Mouse (Mus musculus): ENCODE data around the gene Nod1.
"Not testable (repeated sequence)": the region's sequence is repeated elsewhere in the genome, so short reads cannot be mapped to it uniquely, and the experiment has no call there.

The Nod1 gene

GRCm38 (mm10) chr6:54979426-54979825 lies 7.0 kb upstream of the Nod1 start:
- no peak for DNase-seq (ENCODE audit: low spot score)

DNA sequence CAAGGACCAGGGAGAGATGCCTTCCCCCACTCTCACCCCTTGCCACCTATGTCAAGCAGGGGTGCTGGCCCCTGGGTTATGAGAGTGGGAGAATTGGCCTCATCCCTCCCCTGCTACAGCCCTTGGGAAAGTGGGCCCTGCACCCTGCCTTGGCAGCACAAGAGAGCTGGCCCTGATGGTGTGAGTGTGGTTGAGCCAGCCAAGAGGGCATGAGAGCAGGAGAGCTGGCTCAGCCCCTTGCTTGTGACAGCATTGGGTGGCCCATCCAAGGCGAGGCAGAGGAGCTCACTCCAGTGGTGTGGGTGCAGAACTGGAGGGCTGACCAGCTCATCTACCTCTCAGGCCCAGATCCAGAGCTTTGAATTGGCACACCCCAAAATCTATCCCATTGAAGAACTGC lies 3.2 kb upstream of the Nod1 start:
- DNase-seq (ENCODE audit: low spot score) = no peak

DNA sequence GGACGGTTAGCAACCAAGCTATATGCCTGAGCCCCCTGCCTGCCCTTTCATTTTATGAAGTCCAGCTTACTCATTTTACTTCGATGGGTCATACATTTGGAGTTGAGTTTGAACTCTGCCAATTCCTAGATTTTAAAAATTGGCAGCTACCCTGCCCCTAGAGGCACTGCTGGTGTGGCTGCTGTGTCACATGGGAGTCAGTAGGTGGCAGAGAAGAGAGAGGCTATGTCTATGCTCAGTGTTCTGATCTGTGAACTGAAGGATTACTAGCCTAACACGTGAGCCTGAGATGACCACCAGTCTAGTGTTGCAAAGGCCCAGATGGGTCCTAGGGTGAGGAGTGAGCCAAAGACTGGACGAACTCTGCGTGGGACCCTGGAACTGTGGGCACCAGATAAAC lies 2.1 kb upstream of the Nod1 start:
- DNase-seq (ENCODE audit: low spot score) = no peak

- DNase-seq (ENCODE audit: low spot score) = no peak
Observed at GRCm38 (mm10) chr6:54972929-54973211, 458 bp upstream of the Nod1 start.

DNA sequence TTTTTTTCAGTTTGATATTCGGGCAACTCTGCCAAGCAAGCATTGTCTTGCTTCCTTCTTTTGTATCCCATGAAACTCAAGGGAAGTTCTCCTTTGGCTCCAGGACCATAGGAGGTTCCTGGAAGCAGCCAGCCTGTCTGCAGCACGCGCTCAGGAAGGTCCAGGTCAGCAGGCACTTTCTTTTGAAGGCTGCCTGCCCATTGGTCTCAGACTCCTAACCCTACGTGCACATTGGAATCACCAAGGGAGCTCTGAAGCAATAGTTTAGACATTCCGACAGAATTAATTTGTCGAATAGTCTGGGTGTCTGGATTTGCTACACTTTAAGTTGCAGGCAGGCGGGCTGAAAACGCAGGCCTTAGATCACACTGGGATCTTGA lies 691 bp downstream of the Nod1 start:
- no peak for DNase-seq (ENCODE audit: low spot score)

- no peak for DNase-seq (ENCODE audit: low spot score)
Observed at GRCm38 (mm10) chr6:54970506-54970905, 1.9 kb downstream of the Nod1 start.

DNA sequence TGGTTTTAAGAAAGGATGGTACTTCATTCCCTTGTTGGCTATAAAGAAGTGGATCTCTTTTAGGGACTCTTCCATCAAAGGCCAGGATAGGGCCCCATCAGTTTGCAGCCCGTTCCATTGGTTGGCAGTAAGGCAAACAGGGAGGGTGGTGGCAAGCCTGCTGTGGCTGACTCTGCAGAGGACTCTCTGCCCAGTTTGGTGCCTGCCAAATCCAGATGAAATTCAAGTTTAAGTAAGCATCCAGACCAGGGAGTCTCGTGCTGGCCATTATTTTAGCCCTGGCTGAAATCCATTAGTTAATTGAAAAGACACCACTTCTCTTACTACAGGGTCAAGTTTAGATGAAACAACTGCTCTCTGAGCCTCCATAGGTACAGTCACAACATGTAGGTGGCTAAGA lies 2.6 kb downstream of the Nod1 start:
- no peak for DNase-seq (ENCODE audit: low spot score)

- no peak for DNase-seq (ENCODE audit: low spot score)
Observed at GRCm38 (mm10) chr6:54967591-54967990, 4.8 kb downstream of the Nod1 start.

DNA sequence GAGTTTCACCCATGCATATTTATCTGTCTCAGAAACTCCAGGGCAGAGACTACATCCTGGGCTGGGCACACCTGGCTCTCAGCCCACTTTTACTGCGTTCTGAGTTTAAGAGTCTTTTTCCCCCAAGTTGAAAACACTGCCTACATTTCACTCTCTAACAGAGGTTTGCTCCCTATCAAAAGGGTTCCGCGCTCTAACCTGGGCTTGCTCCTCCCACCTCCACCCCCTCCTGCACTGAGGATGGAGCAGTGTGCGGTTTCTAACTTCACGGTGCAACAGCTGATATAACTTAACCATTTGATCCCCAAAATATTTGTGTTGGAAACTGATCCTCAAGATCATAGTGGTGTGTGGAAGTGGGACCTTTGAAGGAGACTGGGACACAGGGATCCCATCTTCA lies 7.2 kb downstream of the Nod1 start:
- no peak for DNase-seq (ENCODE audit: low spot score)

GRCm38 (mm10) chr6:54964755-54965154 lies 7.7 kb downstream of the Nod1 start:
- DNase-seq (ENCODE audit: low spot score) = no peak

GRCm38 (mm10) chr6:54963599-54963998 lies 8.8 kb downstream of the Nod1 start:
- no peak for DNase-seq (ENCODE audit: low spot score)

DNA sequence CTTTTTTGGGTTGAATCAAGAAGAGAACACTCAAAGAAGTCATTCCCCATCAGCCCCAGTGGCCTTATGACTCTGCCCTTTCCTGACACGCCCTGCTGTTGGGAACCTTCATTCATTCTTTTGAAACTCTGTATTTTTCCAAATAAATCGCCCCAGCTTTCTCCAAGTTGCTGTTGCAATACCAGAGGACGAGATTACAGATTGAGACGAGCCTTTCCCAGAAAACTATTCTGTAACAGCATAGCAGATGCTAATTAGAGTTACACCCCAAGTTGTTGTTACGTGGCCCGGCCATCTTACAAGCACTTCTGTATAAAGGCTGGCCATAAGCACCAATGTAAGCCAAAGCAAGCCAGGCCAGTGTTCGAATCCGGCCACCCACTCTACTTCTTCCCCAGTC lies 14.8 kb downstream of the Nod1 start:
- no peak for DNase-seq (ENCODE audit: low spot score)

DNA sequence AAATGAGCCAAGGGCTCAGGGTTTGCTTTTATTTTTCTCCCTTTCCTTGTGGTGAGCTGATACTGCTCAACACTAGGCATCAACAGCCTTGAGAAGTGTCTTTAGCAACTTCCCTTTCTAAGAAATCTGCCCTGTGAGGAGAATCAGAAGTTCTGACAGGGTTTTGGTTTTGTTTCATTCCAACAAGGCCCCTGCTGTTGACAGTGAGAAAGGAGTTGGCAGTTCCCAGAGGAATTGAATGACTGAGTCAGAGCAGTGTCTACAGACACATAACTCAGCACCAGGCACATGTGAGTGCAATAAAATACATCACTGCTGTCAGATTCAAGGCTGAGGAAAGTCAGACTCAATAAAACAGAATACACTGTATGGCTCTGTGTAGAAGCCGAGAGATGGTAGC lies 16.0 kb downstream of the Nod1 start:
- DNase-seq (ENCODE audit: low spot score) = no peak

- no peak for DNase-seq (ENCODE audit: low spot score)
Observed at GRCm38 (mm10) chr6:54955949-54956348, 16.5 kb downstream of the Nod1 start.

DNA sequence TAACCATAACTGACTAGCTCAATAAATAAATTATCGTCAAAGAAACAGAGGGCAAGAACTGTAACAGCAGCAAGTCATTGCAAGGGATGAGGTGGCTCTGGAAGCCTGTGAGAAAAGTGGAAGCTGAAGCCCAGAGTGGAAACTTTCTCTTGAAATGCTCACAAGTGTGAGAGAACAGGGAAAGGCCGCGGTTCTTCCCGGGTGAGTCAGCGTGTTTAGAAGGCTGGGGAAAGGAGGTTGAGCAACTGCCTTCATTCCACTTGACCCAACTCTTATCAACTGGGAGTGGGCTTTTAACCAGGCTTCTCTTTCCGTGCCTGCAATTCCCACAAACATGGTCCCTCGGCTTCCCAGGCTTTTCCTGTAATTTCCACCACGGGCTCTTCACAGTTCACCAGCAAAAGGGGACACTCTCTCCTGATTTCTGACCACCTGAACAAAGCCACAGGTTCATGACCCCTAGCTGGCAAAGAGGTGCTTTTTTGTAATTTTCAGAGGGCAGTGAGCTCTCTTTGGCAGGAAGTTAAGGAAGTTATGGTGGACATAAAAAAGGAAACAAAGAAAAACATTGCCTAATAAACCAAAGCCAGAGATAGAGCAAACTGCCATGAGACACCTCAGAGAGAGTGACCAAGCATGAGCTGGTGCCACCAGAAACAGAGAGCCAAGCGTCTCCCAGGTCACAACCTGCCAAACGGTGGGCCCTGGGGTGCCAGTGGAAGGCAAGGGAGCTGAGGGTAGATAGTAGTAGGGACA lies 17.6 kb downstream of the Nod1 start:
- peak; percentile 36 for DNase-seq (ENCODE audit: low spot score)

GRCm38 (mm10) chr6:54953399-54953798 lies 19.0 kb downstream of the Nod1 start:
- not testable (repeated sequence) for DNase-seq (ENCODE audit: low spot score)

DNA sequence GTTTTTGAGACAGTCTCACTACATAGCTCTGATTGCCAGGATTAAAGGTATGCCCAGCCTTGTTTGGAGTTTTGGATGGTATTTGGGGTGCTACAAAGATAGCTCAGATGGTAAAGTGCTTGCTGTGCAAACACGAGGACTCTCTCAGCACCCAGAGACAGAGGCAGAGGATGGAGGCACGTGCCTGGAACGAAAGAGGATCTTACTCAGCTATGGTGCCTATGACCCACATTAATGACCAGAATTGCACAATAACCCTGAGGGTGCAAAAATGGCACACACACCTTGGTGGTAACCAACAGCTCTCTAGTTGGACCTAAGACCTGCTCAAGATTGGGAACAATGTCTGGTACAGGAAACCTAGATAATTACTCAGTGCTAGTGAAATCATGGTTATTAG lies 19.9 kb downstream of the Nod1 start:
- no peak for DNase-seq (ENCODE audit: low spot score)

GRCm38 (mm10) chr6:54948682-54949081 lies 23.7 kb downstream of the Nod1 start:
- DNase-seq (ENCODE audit: low spot score) = no peak

DNA sequence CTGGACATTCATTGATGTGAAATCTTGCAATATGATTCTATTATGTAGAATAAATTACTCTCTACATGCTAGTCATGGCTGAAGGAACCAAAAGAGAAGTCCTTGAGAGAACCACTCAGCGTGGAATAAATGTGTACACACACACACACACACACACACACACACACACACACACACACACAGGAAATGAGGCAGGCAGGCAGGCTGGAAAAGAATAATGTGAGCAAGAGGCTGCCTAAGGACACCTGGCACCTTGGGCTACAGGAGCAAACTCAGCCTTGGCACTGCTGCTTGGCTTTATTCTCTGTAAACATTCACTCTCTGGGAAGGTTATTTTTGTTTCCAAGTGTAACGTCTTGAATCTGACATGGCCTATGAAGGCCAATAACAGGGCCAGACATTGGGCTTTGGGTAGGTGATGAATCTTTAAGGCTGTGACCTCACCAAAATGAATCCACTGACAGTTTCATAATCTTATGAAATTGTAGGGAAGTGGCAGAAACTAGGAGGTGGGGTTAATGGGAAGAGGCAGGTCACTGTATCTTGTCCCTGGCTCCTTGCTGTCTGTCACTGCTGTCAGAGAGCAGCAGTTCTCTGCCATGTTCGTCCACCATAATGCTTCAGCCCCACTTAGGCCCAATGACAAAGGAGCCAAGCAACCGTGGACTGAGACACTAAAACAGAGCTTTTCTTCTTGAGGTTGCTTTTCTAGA lies 26.0 kb downstream of the Nod1 start:
- DNase-seq (ENCODE audit: low spot score) = no peak

GRCm38 (mm10) chr6:54944551-54944950 lies 27.9 kb downstream of the Nod1 start:
- no peak for DNase-seq (ENCODE audit: low spot score)

GRCm38 (mm10) chr6:54943753-54944152 lies 28.7 kb downstream of the Nod1 start:
- no peak for DNase-seq (ENCODE audit: low spot score)

- DNase-seq (ENCODE audit: low spot score) = no peak
Observed at GRCm38 (mm10) chr6:54943292-54943691, 29.1 kb downstream of the Nod1 start.

GRCm38 (mm10) chr6:54941149-54941548 lies 31.3 kb downstream of the Nod1 start:
- no peak for DNase-seq (ENCODE audit: low spot score)

DNA sequence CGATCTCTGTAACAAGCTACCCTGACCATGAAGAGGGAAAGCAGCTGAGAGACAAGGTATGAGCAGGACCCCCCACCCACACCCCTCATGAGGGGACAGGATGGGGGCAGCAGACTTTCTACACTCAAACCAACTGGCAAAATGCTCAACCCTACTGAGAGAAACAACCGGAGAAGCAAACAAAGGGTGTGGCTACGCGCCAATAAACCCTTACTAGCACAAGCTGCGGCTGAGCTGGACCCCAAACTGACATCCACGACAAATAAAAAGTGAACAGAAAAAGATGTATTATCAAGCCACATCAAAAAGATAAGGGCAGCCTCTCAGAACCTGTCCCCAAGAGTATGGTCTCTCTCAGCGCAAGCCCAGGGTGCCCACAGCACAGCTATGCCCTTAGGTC lies 32.3 kb downstream of the Nod1 start:
- no peak for DNase-seq (ENCODE audit: low spot score)
